Mouse (Mus musculus) liver, embryonic 14.5 days (tissue): ENCODE measurements around the gene Ghr.

Source experiments
- CTCF ChIP-seq: IDR thresholded peaks from 2 replicates; pipeline ENCODE4 v1.5.1; 2016; ENCODE audit warnings: antibody characterized with exemption, low read depth, control low read depth
- EP300 ChIP-seq: IDR thresholded peaks from 2 replicates; pipeline ENCODE4 v1.6.1; 2016; ENCODE audit warnings: antibody characterized with exemption, low read depth

GRCm38 (mm10) chr15:3390722-3391121 is 192.6 kb downstream of the Ghr start:
- TF ChIP-seq CTCF: no peak
- no peak for TF ChIP-seq EP300
